Mouse (Mus musculus) kidney, adult 2 months (tissue): ENCODE data around the gene Rad51b.

ENCODE experiments used
- CTCF ChIP-seq: fragments of 200-500 bp; conservative IDR thresholded peaks from 2 replicates; pipeline ENCODE4 v1.5.1; 2011; ENCODE audit warnings: low read depth, mild to moderate bottlenecking, control low read depth, low read length, moderate library complexity, mixed read lengths; ENCODE audit not compliant: insufficient read depth, insufficient read length
- POLR2A ChIP-seq: fragments of 200-500 bp; IDR thresholded peaks from one replicate; pipeline ENCODE4 v1.6.1; 2011; ENCODE audit warnings: low read depth, low read length, control low read depth

- TF ChIP-seq CTCF (no peak), POLR2A (no peak)
Observed at GRCm38 (mm10) chr12:79731905-79732304, 434.8 kb downstream of the Rad51b start.
